Mouse (Mus musculus): ENCODE results near the gene Ckm.

Ckm gene

GRCm38 (mm10) chr7:19404476-19404875 lies at the start of gene Ckm:
Gene Ckm, plus strand, starts transcription at chr7:19404776.
- no peak for DNase-seq (ENCODE audit: low read depth, low spot score)

- no peak for DNase-seq (ENCODE audit: low read depth, low spot score)
Measured at GRCm38 (mm10) chr7:19354991-19355390, 49.6 kb upstream of the Ckm start.

GRCm38 (mm10) chr7:19356311-19356710 lies 48.3 kb upstream of the Ckm start:
- DNase-seq (ENCODE audit: low read depth, low spot score) = no peak

DNA sequence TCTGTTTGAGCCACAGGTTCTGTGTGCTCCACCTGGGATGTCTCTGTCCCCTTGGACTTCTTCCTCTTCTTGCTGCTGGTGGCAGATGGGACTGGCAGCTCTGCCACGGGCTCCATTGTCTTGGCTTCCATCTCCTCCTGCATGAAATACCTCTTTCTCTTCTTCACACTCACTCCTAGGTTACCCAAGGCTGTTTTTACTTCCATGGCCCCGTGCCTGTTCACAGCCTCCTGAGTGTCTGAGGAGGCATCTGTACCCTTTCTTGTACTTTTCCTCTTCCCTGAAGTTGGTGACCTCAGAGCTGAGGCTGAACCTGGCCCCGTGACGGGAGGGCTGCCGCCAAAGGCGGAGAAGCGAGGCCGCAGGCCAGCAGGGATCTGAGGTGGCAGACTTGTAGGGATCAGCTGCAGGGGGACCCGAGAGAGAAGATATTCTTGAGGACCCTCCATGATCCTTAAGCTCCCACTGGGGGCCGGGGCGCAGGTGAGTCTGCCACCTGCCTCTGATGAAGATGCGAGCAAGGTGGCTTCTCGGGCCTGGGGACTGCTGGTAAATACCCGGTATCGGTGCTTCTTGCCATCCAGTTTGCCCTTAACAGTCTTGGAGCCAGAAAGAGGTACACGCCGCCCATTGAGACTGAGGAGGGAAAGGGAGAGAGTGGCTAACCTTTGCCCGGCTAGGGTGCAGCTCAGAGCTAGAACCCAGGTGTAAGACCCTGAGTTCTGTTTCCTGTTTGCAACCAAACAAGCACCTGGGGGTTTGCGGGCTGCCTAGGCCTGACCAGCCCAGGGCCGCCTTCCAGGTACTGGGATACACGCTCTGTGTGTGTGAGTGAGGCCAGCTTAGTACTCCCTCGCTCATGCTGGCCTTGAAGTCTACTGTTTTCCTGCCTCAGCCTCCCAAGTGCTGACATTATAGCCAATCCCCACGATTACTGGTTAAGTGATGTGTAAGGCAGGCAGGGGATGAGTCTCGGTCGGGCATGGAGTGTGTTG lies 46.9 kb upstream of the Ckm start:
- no peak for DNase-seq (ENCODE audit: low read depth, low spot score)

DNA sequence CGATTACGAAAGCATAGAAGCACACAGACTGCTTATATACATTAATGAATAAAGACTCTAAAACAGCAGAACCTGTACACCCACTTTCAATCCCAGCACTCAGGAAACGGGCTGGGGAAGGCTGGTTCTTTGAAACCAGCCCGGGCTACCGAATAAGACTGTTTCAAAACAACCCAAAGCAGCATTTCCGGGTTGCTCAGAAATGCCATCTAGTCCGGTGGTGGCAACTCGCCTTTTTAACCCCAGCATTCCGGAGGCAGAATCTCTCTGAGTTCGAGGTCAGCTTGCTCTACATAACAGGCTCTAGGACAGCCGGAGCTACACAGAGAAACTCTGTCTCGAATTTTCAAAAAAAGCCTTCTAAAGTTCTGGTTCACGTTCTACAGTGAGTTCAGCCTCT lies 45.9 kb upstream of the Ckm start:
- no peak for DNase-seq (ENCODE audit: low read depth, low spot score)

DNA sequence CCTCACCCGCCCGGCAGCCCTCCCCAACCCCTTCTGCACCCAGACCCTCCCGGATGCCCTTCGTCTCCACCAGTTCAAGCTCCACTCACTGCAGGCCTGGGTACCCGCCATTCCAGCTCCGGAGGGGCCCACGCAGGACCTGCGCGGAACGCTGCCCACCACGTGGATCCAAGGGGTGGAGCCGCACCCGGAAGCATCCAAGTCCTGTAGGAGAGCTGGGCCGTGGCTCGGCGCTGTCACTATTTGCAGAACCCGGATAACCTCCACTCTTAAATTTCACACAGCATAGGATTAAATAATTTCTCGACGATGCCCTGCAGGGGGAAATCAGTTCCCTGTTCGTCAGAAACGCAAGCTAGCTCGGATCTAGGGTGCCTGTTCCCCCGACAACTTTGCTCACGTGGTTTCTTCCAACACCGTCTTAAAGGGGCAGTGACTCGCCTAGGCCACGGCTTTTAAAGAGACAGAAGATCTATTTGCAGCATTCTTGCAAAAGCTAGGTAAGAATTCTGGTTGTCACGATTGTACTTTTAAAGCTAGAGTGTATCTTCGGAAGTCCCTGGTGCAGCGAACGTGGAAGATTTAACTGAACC lies 45.2 kb upstream of the Ckm start, which contains the start of the genes Cd3eap and Ppp1r13l:
TSS of gene Cd3eap (minus strand) at position 185 of the 593 bp plus-strand sequence.
TSS of gene Ppp1r13l (plus strand) at position 451 of the 593 bp plus-strand sequence.
- peak; percentile 86 for DNase-seq (ENCODE audit: low read depth, low spot score)

- DNase-seq (ENCODE audit: low read depth, low spot score) = peak; percentile 88
Measured at GRCm38 (mm10) chr7:19359892-19360641, 44.5 kb upstream of the Ckm start.

DNA sequence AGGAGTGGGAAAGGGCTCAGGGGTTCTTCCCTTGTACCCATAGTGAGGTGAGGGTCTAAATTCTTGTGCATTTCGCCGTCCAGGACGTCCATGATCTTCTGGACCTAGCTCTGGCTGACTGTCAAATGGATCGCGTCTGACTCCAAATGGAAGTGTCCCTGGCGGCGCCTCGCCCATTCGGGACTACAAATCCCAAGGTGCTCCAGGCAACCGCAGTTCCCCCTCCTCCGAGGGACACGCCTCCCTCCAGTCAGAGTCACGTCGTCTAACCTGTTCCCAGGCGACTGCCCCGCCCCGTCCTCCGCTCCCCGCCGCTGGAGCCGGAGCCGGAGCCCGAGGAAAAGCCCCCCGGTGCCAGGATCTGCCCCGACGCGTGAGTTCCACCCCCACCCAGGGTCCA lies 43.6 kb upstream of the Ckm start:
- peak; percentile 87 for DNase-seq (ENCODE audit: low read depth, low spot score)

DNA sequence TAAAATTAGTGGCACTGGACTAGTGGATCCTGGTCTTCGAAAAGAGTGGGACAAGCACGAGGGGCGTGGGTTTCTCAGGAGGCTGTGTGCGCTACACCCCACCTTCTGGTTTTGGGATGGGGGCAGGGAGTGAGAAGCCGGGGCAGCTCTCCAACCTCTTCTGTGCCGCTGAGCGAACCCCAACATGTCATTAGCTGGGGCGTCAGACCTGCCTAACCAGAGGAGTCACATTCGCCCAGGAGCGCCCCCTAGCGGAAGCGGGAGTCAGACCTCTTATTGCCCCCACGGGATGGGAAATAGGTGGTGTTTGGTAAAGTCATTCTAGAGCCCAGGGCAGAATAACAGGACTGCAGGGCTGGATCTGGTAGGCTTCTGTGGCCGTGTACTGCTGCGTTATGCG lies 42.9 kb upstream of the Ckm start:
- peak; percentile 79 for DNase-seq (ENCODE audit: low read depth, low spot score)

DNA sequence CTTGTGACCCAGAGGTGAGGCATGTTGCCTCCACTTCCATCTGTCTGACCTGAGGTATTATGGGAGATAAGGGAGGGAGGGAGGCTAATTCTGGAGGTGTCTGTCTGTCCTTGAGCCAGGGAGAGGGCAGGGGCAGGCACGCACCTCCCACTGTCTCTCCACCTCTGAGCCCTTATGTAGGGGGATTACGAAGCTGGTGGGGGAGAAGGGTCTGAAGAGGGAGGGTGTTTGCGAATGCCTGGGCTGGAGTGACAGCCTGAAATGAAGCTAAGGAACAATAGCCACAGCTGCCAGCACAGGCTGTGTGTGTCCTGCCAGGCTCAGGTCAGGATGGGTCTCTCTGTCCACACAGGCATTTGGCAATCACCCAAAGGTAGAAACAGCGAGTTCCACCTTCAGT lies 42.3 kb upstream of the Ckm start:
- DNase-seq (ENCODE audit: low read depth, low spot score) = no peak

DNA sequence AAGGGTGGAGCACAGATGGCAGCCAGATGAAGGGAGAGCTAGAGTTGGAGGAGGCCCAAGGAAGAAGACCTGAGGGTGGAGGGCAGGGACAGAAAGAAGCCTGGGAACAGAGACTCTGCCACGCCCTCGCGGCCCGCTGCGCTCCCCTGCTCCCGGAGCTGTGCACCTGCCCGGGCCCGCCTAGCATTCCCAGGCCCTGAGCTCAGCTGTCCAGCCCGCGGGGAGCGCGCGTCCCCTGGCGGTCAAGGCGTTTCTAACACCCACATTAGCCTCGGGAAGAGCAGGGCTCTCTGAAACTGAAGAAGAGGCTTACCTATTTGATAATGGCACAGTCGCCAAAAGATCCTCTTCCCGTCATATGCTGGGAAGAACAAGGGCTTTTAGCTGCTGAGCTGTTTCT lies 40.7 kb upstream of the Ckm start:
- peak; percentile 88 for DNase-seq (ENCODE audit: low read depth, low spot score)

GRCm38 (mm10) chr7:19365376-19365775 lies 39.2 kb upstream of the Ckm start:
- DNase-seq (ENCODE audit: low read depth, low spot score) = no peak

DNA sequence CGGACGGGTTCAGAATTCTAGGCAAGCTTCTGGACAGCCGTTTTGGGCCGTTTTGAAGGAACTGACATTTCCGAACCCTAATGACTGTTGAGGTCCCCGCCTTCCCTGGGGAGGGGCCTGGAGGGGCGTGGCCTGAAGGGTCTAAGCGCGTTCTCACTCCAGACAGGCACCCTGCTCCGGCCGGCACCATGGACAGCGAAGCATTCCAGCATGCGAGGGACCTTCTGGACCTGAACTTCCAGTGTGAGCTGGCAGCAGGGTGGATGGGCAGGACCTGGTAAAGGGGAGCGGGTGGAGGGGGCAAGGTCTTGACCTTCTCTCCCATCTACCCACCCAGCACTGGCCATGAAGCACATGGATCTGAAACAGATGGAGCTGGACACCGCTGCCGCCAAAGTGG lies 36.2 kb upstream of the Ckm start:
- peak; percentile 57 for DNase-seq (ENCODE audit: low read depth, low spot score)

DNA sequence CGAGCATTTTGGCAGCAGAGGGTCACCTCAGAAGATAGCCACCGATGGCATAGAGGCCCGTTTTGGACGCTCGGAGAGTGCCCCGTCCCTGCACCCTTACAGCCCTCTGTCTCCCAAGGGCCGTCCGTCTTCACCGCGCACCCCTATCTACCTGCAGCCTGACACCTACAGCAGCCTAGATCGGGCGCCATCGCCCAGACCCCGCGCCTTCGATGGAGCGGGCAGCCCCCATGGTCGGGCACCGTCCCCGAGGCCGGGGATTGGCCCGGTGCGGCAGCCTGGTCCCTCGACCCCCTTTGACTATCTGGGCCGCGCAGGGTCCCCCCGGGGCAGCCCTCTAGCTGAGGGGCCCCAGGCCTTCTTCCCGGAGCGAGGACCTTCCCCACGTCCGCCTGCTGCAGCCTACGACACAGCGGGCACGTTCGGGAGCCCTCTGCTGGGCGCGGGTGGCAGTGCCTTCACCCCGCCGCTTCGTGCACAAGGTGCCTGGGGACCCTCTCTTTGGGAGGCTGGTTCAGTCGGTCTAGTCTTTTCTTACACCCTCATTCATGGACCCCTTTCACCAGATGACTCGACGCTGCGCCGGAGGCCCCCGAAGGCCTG lies 34.7 kb upstream of the Ckm start:
- DNase-seq (ENCODE audit: low read depth, low spot score) = peak; percentile 39

GRCm38 (mm10) chr7:19373367-19373766 lies 31.2 kb upstream of the Ckm start:
- DNase-seq (ENCODE audit: low read depth, low spot score) = no peak

DNA sequence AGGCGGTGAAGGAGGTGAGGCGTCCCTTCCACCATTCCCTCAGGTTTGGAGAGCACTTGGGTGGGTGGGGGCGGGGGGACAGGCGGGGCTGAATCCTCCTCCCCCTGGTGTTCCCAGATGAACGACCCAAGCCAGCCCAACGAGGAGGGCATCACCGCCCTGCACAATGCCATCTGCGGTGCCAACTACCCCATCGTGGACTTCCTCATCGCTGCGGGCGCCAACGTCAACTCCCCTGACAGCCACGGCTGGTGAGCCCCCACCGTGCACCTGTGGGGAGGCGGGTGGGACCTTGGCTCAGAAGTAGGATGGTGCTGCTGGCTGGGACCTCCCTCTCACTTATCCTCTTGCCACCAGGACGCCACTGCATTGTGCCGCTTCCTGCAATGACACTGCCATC lies 29.2 kb upstream of the Ckm start:
- no peak for DNase-seq (ENCODE audit: low read depth, low spot score)

- DNase-seq (ENCODE audit: low read depth, low spot score) = no peak
Measured at GRCm38 (mm10) chr7:19376019-19376418, 28.6 kb upstream of the Ckm start.

DNA sequence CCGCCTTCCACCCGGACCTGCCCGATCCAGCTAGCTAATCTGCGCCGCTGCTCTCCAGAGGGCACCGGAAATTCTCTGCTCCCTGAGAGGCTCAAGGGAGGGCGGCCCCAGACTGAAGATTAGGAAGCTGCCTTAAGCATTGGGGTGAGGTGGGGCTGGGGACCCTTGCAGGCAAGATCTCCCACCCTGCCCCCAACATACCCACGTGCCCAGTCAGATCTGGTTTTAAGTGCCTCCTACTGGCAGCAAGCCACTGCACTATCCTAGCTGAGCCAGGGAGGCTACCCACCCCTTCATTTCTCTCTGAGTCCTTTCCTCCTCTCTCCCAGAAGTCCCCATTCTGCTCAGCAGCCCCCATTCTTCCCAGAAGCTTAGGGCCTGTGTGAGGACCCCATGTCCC lies 26.5 kb upstream of the Ckm start:
- DNase-seq (ENCODE audit: low read depth, low spot score) = peak; percentile 60

DNA sequence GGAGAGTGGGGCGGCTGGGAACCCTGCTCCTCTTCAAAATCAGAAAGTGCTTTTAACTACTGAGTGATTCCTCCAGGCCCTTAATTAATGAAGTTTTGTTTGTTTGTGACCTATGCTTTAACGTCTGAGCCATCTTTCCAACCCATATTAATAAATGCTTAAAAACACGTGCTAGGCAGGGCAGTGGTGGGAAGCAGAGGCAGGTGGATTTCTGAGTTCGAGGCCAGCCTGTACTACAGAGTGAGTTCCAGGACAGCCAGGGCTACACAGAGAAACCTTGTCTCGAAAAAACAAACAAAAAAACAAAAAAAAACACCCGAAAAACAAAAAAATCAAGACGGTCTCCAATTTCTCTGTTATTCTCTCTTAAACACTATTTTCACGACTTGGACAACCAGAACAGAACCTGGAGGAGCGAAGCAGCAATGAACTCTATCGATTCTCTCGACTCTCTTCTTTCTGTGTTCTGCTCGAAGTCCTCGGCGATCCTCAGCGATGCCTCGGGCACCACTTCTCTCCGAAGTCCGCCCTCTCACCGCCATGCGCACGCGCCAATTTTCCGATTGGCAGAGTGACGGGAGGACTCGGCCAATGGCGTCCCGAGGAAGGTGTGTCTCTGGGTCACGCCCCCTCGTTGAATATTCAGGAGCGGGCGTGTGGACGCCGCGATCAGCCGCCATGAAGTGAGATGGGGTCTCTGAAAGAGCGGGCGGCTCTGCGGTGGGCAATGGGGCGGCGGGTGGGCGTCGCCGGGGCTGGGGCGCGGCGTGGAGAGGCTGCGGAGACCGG lies 23.0 kb upstream of the Ckm start, which contains the start of gene Ercc2:
TSS of gene Ercc2 (plus strand) at position 634 of the 789 bp plus-strand sequence.
- peak; percentile 99 for DNase-seq (ENCODE audit: low read depth, low spot score)

DNA sequence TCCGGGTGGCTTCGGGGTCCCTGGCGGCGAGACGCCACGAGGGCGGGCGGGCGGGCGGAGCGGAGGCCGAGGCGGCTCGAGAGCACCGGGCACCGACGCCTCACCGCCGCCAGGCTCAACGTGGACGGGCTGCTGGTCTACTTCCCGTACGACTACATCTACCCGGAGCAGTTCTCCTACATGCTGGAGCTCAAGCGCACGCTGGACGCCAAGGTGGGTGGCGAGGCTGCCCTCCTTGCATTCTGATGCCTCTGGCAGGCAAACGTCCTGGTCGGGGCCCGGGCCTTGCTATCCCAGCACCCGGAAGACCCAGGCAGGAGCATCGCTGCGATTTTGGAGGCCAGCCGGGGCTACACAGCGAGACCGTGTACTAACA lies 22.4 kb upstream of the Ckm start:
- DNase-seq (ENCODE audit: low read depth, low spot score) = no peak

- no peak for DNase-seq (ENCODE audit: low read depth, low spot score)
Measured at GRCm38 (mm10) chr7:19383708-19384107, 20.9 kb upstream of the Ckm start.
